Mouse (Mus musculus): ENCODE results near the gene Ndufb2. TPM values are rescaled to one million over a fixed set of nuclear protein-coding genes. Genes with fewer than 3 reads are reported as not detected.

The Ndufb2 gene
- total and polyA plus RNA-seq, 2 experiments from 2014 or later, result 838 to 1,229 TPM

DNA sequence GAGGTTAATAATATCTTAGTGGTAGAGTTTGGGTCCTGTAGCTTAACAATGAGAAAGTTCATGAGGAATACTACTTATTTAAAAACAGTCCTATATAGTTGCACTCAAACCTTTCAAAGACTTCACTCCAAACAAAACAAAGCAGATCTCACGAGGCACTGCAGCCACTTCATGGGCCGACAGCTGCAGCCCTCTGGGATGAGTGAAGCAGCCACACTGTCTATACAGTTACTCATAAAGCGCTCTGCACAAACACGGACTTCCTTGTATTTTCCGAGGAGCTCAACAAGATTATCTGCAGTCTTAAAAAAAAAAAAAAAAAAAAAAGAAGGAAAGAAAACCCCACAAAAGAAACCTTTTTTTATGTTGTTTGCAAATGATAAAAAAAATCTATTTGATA is 15.0 kb downstream of the Ndufb2 start:
- Histone ChIP-seq H3K4me3 (ENCODE audit: low read depth, low read length) (no peak overlapping the region), H3K36me3 (replicated peaks; ENCODE audit: control insufficient read depth, insufficient read depth, low read length) (peaks cover 22% of the 10 kb centered on the region), H3K9me3 (replicated peaks; ENCODE audit: control insufficient read depth, low read length) (no peaks in the 10 kb centered on the region), H3K4me2 (ENCODE audit: low read depth, low read length) (no peak overlapping the region), H3K9ac (replicated peaks; ENCODE audit: low read depth, low read length) (no peak overlapping the region), H3K4me1 (ENCODE audit: control insufficient read depth, insufficient read depth) (0 out of 2 replicates have a peak, but pooled peaks cover 13% of the 10 kb centered on the region), H3K27me3 (ENCODE audit: control insufficient read depth, insufficient read depth, low read length) (no peaks in the 10 kb centered on the region), H3K27ac (ENCODE audit: low read depth) (peak overlapping the region; percentile 48; the same call in 1 of the 2 replicates)
- TF ChIP-seq EP300 (IDR thresholded peaks at IDR 0.05; ENCODE audit: low read depth), result no peak
- DNase-seq (ENCODE audit: low spot score) (no peak), ATAC-seq (ENCODE audit: insufficient read depth, low read depth) (no peak)
- WGBS, result 37% methylated on average over 5 of the region's 5 CpGs

GRCm38 (mm10) chr6:39610207-39610606 is 17.8 kb downstream of the Ndufb2 start:
- TF ChIP-seq EP300 (IDR thresholded peaks at IDR 0.05; ENCODE audit: low read depth), result no peak
- no peak for TF ChIP-seq CTCF (IDR thresholded peaks at IDR 0.05; ENCODE audit: low read depth)
- Histone ChIP-seq H3K36me3 (replicated peaks; ENCODE audit: control insufficient read depth, insufficient read depth, low read length) (peaks cover 37% of the 10 kb centered on the region), H3K4me2 (ENCODE audit: low read depth, low read length) (no peak overlapping the region), H3K9me3 (replicated peaks; ENCODE audit: control insufficient read depth, low read length) (no peaks in the 10 kb centered on the region), H3K27me3 (ENCODE audit: control insufficient read depth, insufficient read depth, low read length) (no peaks in the 10 kb centered on the region), H3K4me1 (ENCODE audit: control insufficient read depth, insufficient read depth) (0 out of 2 replicates have a peak, but pooled peaks cover 13% of the 10 kb centered on the region), H3K4me3 (ENCODE audit: low read depth, low read length) (no peak overlapping the region), H3K27ac (ENCODE audit: low read depth) (no peak overlapping the region), H3K9ac (replicated peaks; ENCODE audit: low read depth, low read length) (no peak overlapping the region)
- 70% methylated on average over 2 of the region's 2 CpGs for WGBS
- ATAC-seq (ENCODE audit: insufficient read depth, low read depth) (no peak), DNase-seq (ENCODE audit: low spot score) (no peak)

DNA sequence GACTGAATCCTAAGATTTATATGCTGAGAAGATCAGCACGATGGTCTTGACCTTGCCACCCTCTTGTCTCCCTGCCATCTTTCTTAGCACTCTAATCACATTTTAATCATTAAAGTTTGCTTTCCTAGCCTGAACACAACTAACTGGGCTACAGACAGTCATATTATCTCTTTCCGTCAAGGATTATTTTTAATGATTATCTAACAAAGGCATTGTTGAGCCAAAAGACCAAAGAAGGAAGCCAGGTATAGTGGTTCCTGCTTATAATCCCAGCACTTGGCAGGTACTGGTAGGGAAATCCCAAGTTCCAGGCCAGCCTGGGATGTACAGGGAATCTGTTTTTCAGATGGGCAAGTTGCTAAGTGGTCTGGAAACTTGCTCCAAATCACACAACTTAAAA is 18.9 kb downstream of the Ndufb2 start:
- no peak overlapping the region for H3K27ac ChIP-seq (ENCODE audit: low read depth)
- no peaks in the 10 kb centered on the region for H3K27me3 ChIP-seq (ENCODE audit: control insufficient read depth, insufficient read depth, low read length)
- DNase-seq (ENCODE audit: low spot score) (no peak), ATAC-seq (ENCODE audit: insufficient read depth, low read depth) (no peak)
- WGBS, result 86% methylated on average over 2 of the region's 2 CpGs
- H3K36me3 ChIP-seq (replicated peaks; ENCODE audit: control insufficient read depth, insufficient read depth, low read length), result peaks cover 47% of the 10 kb centered on the region
- no peak overlapping the region for H3K4me3 ChIP-seq (ENCODE audit: low read depth, low read length)
- H3K4me1 ChIP-seq (ENCODE audit: control insufficient read depth, insufficient read depth), result 0 out of 2 replicates have a peak, but pooled peaks cover 2% of the 10 kb centered on the region
- H3K4me2 ChIP-seq (ENCODE audit: low read depth, low read length), result no peak overlapping the region
- H3K9ac ChIP-seq (replicated peaks; ENCODE audit: low read depth, low read length), result no peak overlapping the region
- no peaks in the 10 kb centered on the region for H3K9me3 ChIP-seq (replicated peaks; ENCODE audit: control insufficient read depth, low read length)
- no peak for TF ChIP-seq CTCF (IDR thresholded peaks at IDR 0.05; ENCODE audit: low read depth)
- TF ChIP-seq EP300 (IDR thresholded peaks at IDR 0.05; ENCODE audit: low read depth), result no peak

Other genes starting within 250 kb of the Ndufb2 start
- 9.0 and 12.6 TPM in 2 replicates for gene Slc37a3, start 214.9 kb upstream of the Ndufb2 start, total RNA-seq (2014; rRNA removed; ENCODE audit: low replicate concordance)
- 19.9 TPM in 2 replicates for gene Slc37a3, start 214.9 kb upstream of the Ndufb2 start, polyA plus RNA-seq (2015; fragmentation: Nextera tagmentation; extraction: Ambion mirVana)
- gene Rab19, start 211.4 kb upstream of the Ndufb2 start, total RNA-seq (2014; rRNA removed; ENCODE audit: low replicate concordance), result 0.43 TPM in 1 of 2 replicates, not detected in the other
- gene Rab19, start 211.4 kb upstream of the Ndufb2 start, polyA plus RNA-seq (2015; fragmentation: Nextera tagmentation; extraction: Ambion mirVana), result 0.30 and 0.40 TPM in 2 replicates
- gene Mkrn1, start 172.1 kb upstream of the Ndufb2 start, total RNA-seq (2014; rRNA removed; ENCODE audit: low replicate concordance), result 51.7 and 61.1 TPM in 2 replicates
- gene Mkrn1, start 172.1 kb upstream of the Ndufb2 start, polyA plus RNA-seq (2015; fragmentation: Nextera tagmentation; extraction: Ambion mirVana), result 52.1 and 57.5 TPM in 2 replicates
- gene Dennd2a, start 34.7 kb upstream of the Ndufb2 start, total RNA-seq (2014; rRNA removed; ENCODE audit: low replicate concordance), result 7.3 and 9.0 TPM in 2 replicates
- gene Dennd2a, start 34.7 kb upstream of the Ndufb2 start, polyA plus RNA-seq (2015; fragmentation: Nextera tagmentation; extraction: Ambion mirVana), result 5.5 TPM in 2 replicates
- 17.5 and 22.4 TPM in 2 replicates for gene Adck2, start 18.7 kb upstream of the Ndufb2 start, total RNA-seq (2014; rRNA removed; ENCODE audit: low replicate concordance)
- 24.4 and 25.7 TPM in 2 replicates for gene Adck2, start 18.7 kb upstream of the Ndufb2 start, polyA plus RNA-seq (2015; fragmentation: Nextera tagmentation; extraction: Ambion mirVana)
- not detected in 2 replicates for gene Gm42420, start 6.8 kb upstream of the Ndufb2 start, total RNA-seq (2014; rRNA removed; ENCODE audit: low replicate concordance)
- 0.60 and 2.7 TPM in 2 replicates for gene Gm42420, start 6.8 kb upstream of the Ndufb2 start, polyA plus RNA-seq (2015; fragmentation: Nextera tagmentation; extraction: Ambion mirVana)
- gene Braf, start 132.9 kb downstream of the Ndufb2 start, total RNA-seq (2014; rRNA removed; ENCODE audit: low replicate concordance), result 11.6 and 22.9 TPM in 2 replicates
- 4.2 and 4.4 TPM in 2 replicates for gene Braf, start 132.9 kb downstream of the Ndufb2 start, polyA plus RNA-seq (2015; fragmentation: Nextera tagmentation; extraction: Ambion mirVana)
- 44.5 and 56.3 TPM in 2 replicates for gene Mrps33, start 218.4 kb downstream of the Ndufb2 start, total RNA-seq (2014; rRNA removed; ENCODE audit: low replicate concordance)
- gene Mrps33, start 218.4 kb downstream of the Ndufb2 start, polyA plus RNA-seq (2015; fragmentation: Nextera tagmentation; extraction: Ambion mirVana), result 231 and 250 TPM in 2 replicates